Mouse (Mus musculus) ES-CJ7 (cell line): ENCODE measurements around the gene Ccdc85c.

ENCODE experiments used
- DNase-seq: peaks from one replicate; pipeline ENCODE4 v3.0.0; 2011; ENCODE audit warnings: low read depth, low spot score

Ccdc85c gene

DNA sequence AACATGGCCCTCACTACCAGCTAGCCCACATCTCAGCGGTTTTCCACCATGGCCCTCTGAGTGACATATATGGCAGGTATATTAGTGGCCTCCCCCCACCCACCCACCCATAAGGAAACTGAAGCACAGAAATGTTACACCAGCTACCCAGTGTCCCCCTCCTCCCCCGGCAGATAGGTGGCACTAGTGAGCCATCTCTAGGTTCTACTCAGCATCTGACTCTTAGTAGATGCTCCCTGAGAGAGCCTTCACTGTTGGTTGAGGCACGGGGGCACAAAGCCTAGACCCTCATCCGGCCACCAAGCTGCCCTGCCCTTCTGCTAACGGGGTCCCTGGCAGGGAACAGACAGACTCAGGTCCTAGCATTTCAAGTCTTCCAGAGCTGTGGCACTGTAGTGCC is 57.7 kb downstream of the Ccdc85c start:
- peak; percentile 42 for DNase-seq

DNA sequence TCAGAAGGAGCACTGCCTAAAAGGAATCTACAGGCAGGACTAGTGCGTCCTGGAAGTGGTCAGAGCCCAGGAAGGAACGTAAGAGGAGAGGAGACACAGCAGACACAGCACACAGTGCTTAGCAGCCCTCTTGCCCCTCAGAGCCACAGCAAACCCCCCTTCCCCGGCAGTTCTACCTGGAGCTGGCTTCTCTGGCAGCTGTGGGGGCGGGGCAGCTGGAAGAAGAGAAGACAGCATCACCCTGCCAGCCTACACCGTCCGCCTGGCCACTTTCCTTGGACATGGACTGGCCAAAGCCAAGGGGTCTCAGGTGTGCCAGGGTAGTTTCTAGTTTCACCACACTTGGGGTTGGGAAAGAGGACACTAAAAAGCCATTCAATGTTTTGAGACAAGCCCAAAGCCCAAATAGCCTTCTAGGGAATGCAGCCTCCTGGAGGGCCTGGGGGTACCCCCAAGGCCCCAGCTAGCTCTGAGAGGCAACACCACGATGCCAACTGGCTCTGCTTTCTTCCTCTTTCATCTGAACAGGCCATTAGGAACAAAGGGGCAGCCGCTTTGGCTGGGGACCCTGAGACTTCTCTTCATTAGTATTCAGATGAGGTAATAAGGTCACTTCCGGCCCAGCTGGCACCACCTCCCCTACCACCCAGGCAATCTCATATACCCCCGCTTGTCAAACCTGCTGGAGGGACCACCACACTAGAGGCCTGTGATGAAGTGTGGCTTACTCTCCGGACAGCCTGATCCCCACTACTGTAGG is 58.4 kb downstream of the Ccdc85c start:
- DNase-seq: no peak

GRCm38 (mm10) chr12:108215090-108215489 is 60.1 kb downstream of the Ccdc85c start:
- no peak for DNase-seq

GRCm38 (mm10) chr12:108213090-108214041 is 61.9 kb downstream of the Ccdc85c start:
- no peak for DNase-seq

DNA sequence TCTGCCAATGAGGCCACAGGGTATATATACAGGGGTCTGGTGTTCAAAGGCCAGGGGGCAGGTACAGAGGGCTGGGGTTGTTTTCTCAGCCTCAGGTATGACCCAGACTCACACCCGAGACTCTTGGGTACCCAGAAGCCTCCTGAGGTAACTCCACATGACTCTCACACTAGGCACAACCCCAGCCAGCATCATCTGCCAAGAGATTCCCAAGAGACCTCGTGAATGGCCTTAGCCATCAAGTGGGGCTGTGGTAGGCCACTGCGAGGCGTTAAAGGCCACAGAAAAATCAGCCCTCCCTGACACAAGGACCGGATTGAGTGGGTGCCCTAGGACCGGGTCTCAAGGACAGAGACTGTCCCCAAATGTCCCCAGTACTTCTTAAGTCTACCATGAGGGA is 62.7 kb downstream of the Ccdc85c start:
- no peak for DNase-seq

- no peak for DNase-seq
Observed at GRCm38 (mm10) chr12:108212071-108212470, 63.2 kb downstream of the Ccdc85c start.

DNA sequence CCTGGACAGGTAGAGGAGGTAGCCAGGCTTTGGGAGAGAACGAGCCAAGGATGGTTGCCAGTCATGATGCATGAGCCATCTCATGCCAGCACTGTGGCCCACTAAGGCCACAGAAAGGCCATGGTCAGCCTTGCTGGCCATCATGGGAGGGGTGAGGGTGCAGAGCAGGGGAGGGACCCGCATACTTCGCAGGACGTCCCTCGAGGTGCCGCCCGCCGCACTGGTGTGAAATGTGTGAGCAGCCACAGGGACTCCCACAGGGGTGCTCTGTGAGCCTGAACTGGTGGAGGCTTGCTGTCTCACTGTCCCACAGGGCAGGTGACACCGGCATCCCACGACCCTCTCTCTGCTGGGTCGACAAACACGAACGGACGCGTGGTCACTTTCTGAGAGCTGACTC is 64.6 kb downstream of the Ccdc85c start:
- DNase-seq: no peak

GRCm38 (mm10) chr12:108208726-108209438 is 66.3 kb downstream of the Ccdc85c start:
- DNase-seq: peak; percentile 55

DNA sequence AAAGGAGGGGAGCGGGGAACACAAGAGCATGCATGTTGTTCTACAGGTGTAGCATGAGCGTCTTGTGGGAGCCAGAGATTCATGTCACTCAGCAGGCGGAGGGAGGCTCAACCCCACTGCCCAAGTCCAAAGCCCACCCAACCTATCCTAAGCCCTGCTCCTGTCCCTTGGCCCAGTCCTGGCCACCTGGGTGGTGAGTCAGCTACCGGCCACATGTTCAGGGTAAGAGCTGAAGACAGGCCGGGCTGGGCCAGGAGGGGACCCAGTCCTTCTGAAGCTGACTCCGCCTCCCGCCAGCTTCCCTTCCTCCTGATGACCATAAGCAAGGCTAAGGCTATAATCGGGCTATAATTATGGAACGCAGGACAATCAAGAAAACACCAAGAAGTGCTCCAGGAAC is 67.0 kb downstream of the Ccdc85c start:
- DNase-seq: no peak

DNA sequence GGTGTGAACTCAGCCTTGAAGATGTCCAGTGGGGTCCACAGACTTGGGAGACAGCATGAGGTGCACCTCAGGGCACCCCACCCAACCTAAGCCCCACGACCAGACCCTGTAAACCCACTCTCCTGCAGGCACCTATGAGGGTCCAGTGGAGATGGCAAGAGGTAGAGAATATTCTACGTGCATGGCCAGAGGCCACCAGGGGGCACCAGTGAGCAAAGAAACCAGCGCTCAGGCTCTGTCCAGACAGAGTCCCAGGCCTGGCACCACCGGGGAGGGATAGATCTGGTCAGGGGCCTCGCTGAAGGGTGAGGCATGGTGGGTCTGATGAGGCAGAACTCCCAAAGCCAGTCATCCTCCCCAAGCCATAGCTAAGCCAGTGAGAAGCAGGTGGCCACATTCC is 68.6 kb downstream of the Ccdc85c start:
- peak; percentile 54 for DNase-seq

DNA sequence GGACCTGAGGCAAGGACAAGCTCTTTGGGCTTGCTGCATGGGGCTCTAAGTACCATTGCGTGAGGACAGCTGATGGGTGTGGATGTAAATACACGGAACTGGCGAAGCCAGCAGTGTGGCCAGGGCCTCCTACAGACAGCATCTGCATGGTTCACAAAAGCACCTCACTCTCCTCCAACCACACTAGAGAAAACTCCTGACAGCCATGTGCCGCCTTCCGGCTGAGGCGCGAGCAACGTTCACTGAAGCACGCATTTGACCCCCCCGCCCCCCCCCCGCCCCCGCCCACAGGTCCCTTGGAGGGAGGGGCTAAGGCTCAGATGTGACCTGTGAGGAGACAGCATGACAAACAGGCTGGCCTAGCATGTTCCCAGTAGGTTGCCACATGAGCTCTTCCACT is 70.2 kb downstream of the Ccdc85c start:
- DNase-seq: no peak

GRCm38 (mm10) chr12:108203895-108204294 is 71.3 kb downstream of the Ccdc85c start:
- DNase-seq: no peak

GRCm38 (mm10) chr12:108200094-108200493 is 75.1 kb downstream of the Ccdc85c start:
- DNase-seq: no peak

DNA sequence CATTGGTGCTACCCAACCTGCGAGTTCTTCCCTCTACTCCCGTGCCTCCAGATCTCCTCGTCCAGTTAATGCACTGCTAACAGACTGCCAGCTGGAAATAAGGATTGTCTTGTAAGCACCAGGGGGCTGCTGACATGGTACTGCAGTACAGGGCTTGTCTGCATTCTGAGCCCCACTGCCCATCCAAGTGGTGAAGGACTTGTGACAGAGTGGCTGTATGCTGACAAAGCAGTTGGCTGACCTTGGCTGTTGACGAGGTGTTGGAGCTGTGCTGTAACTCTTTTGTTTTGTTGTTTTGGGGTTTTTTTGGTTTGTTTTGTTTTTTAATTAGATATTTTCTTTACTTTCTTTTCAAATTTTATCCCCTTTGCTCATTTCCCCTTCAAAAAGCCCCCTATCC is 76.8 kb downstream of the Ccdc85c start:
- DNase-seq: no peak

GRCm38 (mm10) chr12:108195761-108196160 is 79.5 kb downstream of the Ccdc85c start:
- DNase-seq: no peak

DNA sequence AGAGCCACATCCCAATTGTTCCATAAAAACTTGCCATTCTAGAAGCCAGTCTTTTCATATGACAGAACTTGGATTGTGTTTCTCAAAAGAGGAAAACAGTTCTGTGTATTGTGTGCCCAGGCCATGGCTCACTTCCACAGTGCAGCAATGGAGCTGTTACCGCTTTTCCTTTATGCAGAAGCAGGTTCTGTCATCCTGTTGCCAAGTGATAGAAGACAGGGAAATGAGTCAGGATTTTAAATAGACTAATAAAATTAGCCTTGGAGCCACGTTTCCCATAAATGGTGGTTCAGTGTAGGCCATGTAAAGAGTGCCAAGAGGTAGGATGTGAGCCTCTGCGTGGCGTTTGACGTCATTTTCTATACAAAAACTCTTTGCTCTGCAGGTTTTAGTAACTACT is 81.3 kb downstream of the Ccdc85c start:
- no peak for DNase-seq

- DNase-seq: peak; percentile 42
Observed at GRCm38 (mm10) chr12:108187541-108188091, 87.6 kb downstream of the Ccdc85c start.

- no peak for DNase-seq
Observed at GRCm38 (mm10) chr12:108181716-108182115, 93.5 kb downstream of the Ccdc85c start.

DNA sequence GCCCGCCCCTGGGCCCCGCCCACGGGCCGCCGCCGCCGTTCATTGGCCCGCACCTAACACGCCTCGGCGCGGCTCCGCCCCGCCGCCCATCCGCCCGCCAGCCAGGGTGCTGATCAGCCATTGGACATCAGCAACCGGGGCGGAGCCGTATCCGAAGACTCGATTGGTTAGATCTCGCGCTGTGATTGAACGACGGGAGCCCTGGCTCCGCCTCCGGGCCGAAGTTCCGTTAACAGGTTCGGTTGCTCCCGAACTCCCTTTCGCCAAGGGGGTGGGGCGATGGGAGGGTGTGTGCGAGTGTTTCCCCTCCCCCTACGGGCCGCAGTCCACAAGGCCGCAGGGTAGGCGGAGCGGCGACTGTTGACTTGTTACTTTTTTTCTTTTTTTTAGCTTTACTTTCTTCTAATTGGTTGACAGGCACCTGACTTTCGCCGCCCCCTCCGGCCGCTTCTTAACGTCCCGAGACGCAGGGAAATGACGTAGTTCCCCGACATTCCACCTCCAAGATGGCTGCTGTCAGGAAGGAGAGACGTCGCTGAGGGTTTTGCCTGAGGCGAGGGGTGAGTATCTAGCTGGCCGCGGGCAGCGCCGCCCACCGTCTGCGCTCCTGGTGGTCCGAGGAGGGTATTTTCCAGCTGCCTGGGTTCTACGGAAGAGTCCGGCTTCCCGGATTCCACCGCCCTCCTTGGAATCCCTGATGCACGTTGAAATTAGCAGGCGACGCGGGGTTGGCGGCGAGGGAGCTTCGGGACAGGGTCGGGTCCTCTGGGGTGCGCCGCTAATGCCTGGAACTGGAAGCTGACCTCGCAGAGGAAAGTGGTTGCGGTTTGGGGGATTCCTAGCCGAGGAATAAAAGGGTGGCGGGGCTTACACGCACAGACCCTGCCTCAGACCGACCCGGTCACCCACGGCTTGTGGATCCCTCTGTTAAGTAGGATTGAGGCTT is 95.6 kb downstream of the Ccdc85c start, which contains the start of gene Ccnk:
Gene Ccnk, plus strand, starts transcription at position 259 of the 946 bp plus-strand sequence.
- peak; percentile 99 for DNase-seq

DNA sequence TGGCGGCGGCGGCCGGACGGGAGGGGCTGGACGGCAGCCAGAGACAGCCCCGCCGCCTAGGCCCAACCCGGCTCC is 96.1 kb downstream of the Ccdc85c start, which contains the start of gene Setd3:
Gene Setd3, minus strand, starts transcription at position 69 of the 75 bp plus-strand sequence.
- DNase-seq: no peak
